Mouse (Mus musculus) liver, embryonic 12.5 days (tissue): ENCODE data around the gene Il1r2. TPM values are rescaled to one million over a fixed set of nuclear protein-coding genes. Genes with fewer than 3 reads are reported as not detected.

Source experiments
- ATAC-seq: fragments of 200-750 bp; cut with Nextera tagmentation; 2 replicates; pipeline ENCODE4 v1.8.0; 2017; ENCODE audit warnings: moderate number of reproducible peaks, mild to moderate bottlenecking, moderate library complexity
- H3K27ac ChIP-seq: fragments of 300-500 bp; sonication (generic); 2 replicates; pipeline ENCODE4 v1.5.1; 2016; ENCODE audit warnings: mild to moderate bottlenecking
- H3K27me3 ChIP-seq: fragments of 300-500 bp; sonication (generic); replicated peaks from 2 replicates; pipeline ENCODE4 v1.6.1; 2016; ENCODE audit warnings: mild to moderate bottlenecking, moderate library complexity
- H3K36me3 ChIP-seq: fragments of 300-500 bp; sonication (generic); 2 replicates; pipeline ENCODE4 v1.6.1; 2016; ENCODE audit warnings: mild to moderate bottlenecking, moderate library complexity
- H3K4me1 ChIP-seq: fragments of 300-500 bp; sonication (generic); 2 replicates; pipeline ENCODE4 v1.6.1; 2016
- H3K4me2 ChIP-seq: fragments of 300-500 bp; sonication (generic); 2 replicates; pipeline ENCODE4 v1.6.1; 2016; ENCODE audit warnings: mild to moderate bottlenecking, moderate library complexity
- H3K4me3 ChIP-seq: fragments of 300-500 bp; sonication (generic); 2 replicates; pipeline ENCODE4 v1.5.1; 2016; ENCODE audit warnings: mild to moderate bottlenecking, moderate library complexity
- H3K9ac ChIP-seq: fragments of 300-500 bp; sonication (generic); 2 replicates; pipeline ENCODE4 v1.6.1; 2016; ENCODE audit warnings: mild to moderate bottlenecking, moderate library complexity
- H3K9me3 ChIP-seq: fragments of 300-500 bp; sonication (generic); replicated peaks from 2 replicates; pipeline ENCODE4 v1.6.1; 2016; ENCODE audit warnings: mild to moderate bottlenecking, moderate library complexity
- WGBS: fragments of 180-500 bp; shearing (Covaris S2); methylation state at CpG from one replicate; pipeline ENCODE4 v1.1.7; 2016; ENCODE audit not compliant: insufficient replicate concordance; 5-methylcytosine and 5-hydroxymethylcytosine counted together
- polyA plus RNA-seq: library from polyadenylated mRNA; unstranded; fragments of >200 nt; fragmentation: Nextera tagmentation; extraction: Ambion mirVana; gene quantifications from 2 replicates; pipeline ENCODE4 v1.2.1, GENCODE M21; 2016

The Il1r2 gene
- polyA plus RNA-seq: 0.31 and 0.48 TPM in 2 replicates

DNA sequence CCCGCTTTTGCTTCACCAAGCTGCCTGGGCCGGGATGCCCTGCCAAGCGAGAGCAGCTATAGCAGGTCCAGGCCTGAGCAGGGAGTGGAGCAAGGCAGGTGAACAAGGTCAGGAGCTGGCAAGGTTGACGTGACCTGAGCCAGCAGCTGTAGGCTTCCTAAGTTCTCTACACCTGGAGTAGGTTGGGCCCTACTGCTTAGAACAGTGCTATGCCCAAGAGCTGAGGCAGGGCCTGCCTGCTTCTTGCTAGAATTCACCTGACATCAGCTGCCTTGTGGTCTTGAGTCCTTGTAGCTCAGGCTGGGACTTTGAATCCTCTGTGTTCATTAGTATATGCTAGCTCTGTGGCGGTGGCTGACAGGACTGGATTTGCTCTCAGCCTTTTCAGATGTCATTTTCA is at the start of gene Il1r2:
Il1r2 (plus strand) TSS at position 301 of the 400 bp plus-strand sequence.
- H3K27me3 ChIP-seq: no peaks in the 10 kb centered on the region
- no peaks in the 10 kb centered on the region for H3K4me1 ChIP-seq
- 66% methylated on average over 5 of the region's 5 CpGs for WGBS
- no peaks in the 10 kb centered on the region for H3K36me3 ChIP-seq
- ATAC-seq: no peak
- no peak within 1 kb of the TSS for H3K27ac ChIP-seq
- no peak within 1 kb of the TSS for H3K4me3 ChIP-seq
- H3K9me3 ChIP-seq: no peaks in the 10 kb centered on the region
- no peak within 1 kb of the TSS for H3K9ac ChIP-seq
- no peak within 1 kb of the TSS for H3K4me2 ChIP-seq

- Histone ChIP-seq H3K4me2 (no peak overlapping the region), H3K27me3 (no peaks in the 10 kb centered on the region), H3K27ac (no peak overlapping the region), H3K4me3 (no peak overlapping the region), H3K9me3 (no peaks in the 10 kb centered on the region), H3K4me1 (no peaks in the 10 kb centered on the region), H3K36me3 (peaks cover 48% of the 10 kb centered on the region), H3K9ac (no peak overlapping the region)
- WGBS: 88% methylated on average over 27 of the region's 27 CpGs
- no peak for ATAC-seq
Observed at GRCm38 (mm10) chr1:40024554-40025320, 49.1 kb upstream of the Il1r2 start.

DNA sequence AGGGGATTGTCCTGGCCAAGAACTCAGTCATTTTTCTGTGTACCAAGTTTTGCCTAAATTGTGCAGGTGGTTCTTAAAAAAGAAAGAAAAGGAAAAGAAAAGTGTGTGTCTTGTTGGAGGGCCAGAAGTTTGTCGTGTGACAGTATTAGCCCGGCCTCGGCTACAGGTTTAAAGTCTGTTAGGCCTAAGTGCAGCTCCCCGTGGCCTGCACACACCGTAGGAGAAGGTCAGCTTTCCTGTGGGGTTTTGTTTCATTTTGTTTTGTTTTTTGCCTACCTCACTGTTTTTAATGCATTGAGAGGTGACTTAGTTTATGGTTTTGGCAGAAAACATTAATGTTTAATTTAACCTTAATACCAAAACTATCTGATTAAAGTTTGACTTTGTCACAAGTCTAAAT is 48.5 kb upstream of the Il1r2 start:
- no peaks in the 10 kb centered on the region for H3K4me1 ChIP-seq
- no peak overlapping the region for H3K27ac ChIP-seq
- no peak overlapping the region for H3K4me3 ChIP-seq
- no peak overlapping the region for H3K9ac ChIP-seq
- 66% methylated on average over 5 of the region's 5 CpGs for WGBS
- no peaks in the 10 kb centered on the region for H3K9me3 ChIP-seq
- H3K27me3 ChIP-seq: no peaks in the 10 kb centered on the region
- H3K4me2 ChIP-seq: no peak overlapping the region
- H3K36me3 ChIP-seq: peaks cover 41% of the 10 kb centered on the region
- ATAC-seq: no peak

GRCm38 (mm10) chr1:40027116-40027620 is 46.7 kb upstream of the Il1r2 start:
- WGBS: 62% methylated on average over 7 of the region's 7 CpGs
- H3K27me3 ChIP-seq: no peaks in the 10 kb centered on the region
- no peak overlapping the region for H3K9ac ChIP-seq
- no peak for ATAC-seq
- no peaks in the 10 kb centered on the region for H3K4me1 ChIP-seq
- no peak overlapping the region for H3K4me3 ChIP-seq
- no peaks in the 10 kb centered on the region for H3K9me3 ChIP-seq
- H3K4me2 ChIP-seq: no peak overlapping the region
- no peak overlapping the region for H3K27ac ChIP-seq
- H3K36me3 ChIP-seq: peaks cover 36% of the 10 kb centered on the region

- 71% methylated on average over 12 of the region's 12 CpGs for WGBS
- H3K4me1 ChIP-seq: no peaks in the 10 kb centered on the region
- no peaks in the 10 kb centered on the region for H3K27me3 ChIP-seq
- H3K36me3 ChIP-seq: peaks cover 24% of the 10 kb centered on the region
- H3K9ac ChIP-seq: no peak overlapping the region
- no peak for ATAC-seq
- no peak overlapping the region for H3K4me2 ChIP-seq
- H3K4me3 ChIP-seq: no peak overlapping the region
- H3K27ac ChIP-seq: no peak overlapping the region
- no peaks in the 10 kb centered on the region for H3K9me3 ChIP-seq
Observed at GRCm38 (mm10) chr1:40028207-40028998, 45.5 kb upstream of the Il1r2 start.

DNA sequence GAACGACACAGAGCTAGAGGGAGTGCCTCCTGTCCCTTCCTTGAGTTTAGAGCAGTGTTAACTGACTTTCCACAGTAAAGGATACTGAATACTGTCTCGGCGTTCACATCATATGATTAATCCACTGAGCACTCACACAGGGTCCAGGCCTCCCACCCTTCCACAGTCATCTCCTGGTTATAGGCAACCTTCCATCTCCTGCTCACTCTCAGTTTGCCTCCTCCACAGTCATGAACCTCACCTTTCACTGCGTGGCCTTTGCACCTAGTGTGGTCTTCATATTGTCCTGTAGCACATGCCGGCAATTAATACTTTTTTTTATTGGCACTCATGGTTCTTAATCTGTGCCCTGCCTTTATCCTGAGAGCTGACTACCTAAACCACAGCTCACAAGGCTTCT is 44.3 kb upstream of the Il1r2 start:
- Histone ChIP-seq H3K27ac (no peak overlapping the region), H3K9me3 (no peaks in the 10 kb centered on the region), H3K4me2 (no peak overlapping the region), H3K4me1 (no peaks in the 10 kb centered on the region), H3K27me3 (no peaks in the 10 kb centered on the region), H3K36me3 (peaks cover 12% of the 10 kb centered on the region), H3K9ac (no peak overlapping the region), H3K4me3 (no peak overlapping the region)
- no peak for ATAC-seq
- 76% methylated on average over 5 of the region's 5 CpGs for WGBS

DNA sequence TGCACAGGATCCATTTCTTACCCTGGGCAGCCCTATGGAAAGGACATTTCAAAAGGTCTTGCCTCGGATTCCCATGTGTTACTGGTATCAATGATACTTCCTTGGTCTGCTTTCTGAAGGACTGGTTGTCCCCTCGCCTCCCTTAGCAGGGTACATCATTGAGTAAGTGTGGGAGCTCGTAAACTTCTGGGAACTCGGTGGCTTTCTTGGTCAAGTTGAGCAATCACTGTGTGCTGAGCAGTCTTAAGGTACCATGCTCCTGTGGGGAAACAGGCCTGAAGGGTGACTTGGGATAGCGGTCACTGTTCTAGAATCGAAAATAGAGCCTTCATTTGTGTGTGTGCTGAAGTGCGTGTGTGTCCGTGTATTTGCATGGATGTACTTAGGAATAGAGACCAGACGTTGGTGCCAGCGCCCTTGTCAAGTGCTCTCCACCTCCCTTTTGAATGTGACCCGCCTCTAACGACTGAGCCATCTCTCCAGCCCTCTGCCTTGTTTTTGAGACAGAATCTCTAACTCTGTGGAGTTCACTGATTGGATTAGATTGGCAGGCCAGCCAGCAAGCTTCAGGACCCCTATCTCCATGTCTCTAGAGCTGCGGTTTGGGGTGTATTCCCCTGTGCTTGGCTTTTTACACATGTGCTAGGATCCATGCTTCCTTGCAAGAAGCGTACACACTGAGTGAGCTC is 43.4 kb upstream of the Il1r2 start:
- Histone ChIP-seq H3K9me3 (no peaks in the 10 kb centered on the region), H3K27ac (no peak overlapping the region), H3K27me3 (no peaks in the 10 kb centered on the region), H3K4me1 (no peaks in the 10 kb centered on the region), H3K4me2 (no peak overlapping the region), H3K36me3 (peaks cover 4% of the 10 kb centered on the region; the same call in 1 of the 2 replicates), H3K9ac (no peak overlapping the region), H3K4me3 (no peak overlapping the region)
- no peak for ATAC-seq
- 64% methylated on average over 14 of the region's 14 CpGs for WGBS

DNA sequence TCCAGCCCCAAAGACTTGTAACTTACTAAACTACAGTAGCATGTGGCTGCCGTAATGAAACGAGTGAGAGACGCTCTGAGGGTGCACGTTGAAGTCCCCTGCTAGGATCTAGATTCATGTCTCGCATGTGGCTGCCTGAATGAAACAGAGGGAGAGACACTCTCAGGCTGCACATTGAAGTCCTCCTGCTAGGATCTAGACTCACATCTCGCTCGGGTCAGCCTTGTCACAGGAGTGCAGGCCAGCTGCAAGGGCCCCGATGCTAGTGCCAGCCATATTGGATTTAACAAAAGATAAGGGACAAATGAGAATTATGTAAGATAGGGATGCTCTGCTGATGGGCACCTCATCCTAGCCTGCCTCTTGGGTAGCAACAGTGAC is 42.9 kb upstream of the Il1r2 start:
- H3K27me3 ChIP-seq: no peaks in the 10 kb centered on the region
- H3K36me3 ChIP-seq: peaks cover 4% of the 10 kb centered on the region; the same call in 1 of the 2 replicates
- no peak overlapping the region for H3K27ac ChIP-seq
- no peak overlapping the region for H3K4me3 ChIP-seq
- no peak for ATAC-seq
- 81% methylated on average over 8 of the region's 8 CpGs for WGBS
- H3K9ac ChIP-seq: no peak overlapping the region
- H3K4me2 ChIP-seq: no peak overlapping the region
- no peaks in the 10 kb centered on the region for H3K9me3 ChIP-seq
- H3K4me1 ChIP-seq: no peaks in the 10 kb centered on the region

DNA sequence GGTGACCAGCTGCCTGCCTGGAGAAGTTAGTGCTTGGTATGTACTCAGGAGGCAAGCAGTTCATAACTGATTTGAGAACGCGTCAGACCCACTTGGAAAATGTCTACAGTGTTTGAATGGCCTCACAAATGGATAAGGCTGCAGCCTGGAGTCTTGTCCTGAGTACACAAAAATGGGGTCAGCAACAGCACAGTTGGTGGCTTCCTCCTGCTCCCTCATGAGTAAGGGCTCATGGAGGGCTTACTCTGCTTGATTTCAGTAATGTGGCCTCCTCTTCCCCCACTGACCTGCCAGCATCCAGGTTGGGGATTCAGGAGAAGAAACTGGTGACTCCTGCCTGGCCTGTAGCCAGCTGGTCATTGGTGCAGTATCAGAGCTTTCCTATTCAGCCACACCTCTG is 42.3 kb upstream of the Il1r2 start:
- H3K4me3 ChIP-seq: no peak overlapping the region
- ATAC-seq: no peak
- WGBS: 76% methylated on average over 2 of the region's 2 CpGs

DNA sequence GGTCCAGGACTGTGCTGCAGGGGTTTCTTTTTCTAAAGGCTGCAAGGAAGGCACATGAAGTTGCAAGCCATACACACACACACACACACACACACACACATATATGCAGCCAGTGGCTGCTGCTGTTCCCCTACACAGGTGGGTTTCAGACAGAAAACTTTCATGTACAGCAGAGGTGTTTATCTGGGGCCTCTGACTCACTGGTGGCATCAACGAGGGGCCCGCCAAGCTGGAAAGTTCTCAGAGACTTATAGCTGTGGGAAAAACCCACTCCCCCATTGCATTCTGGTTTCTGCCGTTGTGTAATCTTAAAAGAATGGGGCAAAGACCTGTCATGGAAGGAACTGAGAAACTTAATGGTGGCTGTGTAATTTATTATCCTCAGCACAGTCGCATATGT is 40.6 kb upstream of the Il1r2 start:
- Histone ChIP-seq H3K4me1 (no peaks in the 10 kb centered on the region), H3K4me2 (no peak overlapping the region), H3K27ac (no peak overlapping the region), H3K36me3 (no peaks in the 10 kb centered on the region), H3K9me3 (no peaks in the 10 kb centered on the region), H3K4me3 (no peak overlapping the region), H3K9ac (no peak overlapping the region), H3K27me3 (no peaks in the 10 kb centered on the region)
- 68% methylated on average over 4 of the region's 4 CpGs for WGBS
- no peak for ATAC-seq

More for the DNA sequence above, 42.3 kb upstream of the Il1r2 start:
- no peaks in the 10 kb centered on the region for H3K9me3 ChIP-seq
- H3K4me2 ChIP-seq: no peak overlapping the region
- no peak overlapping the region for H3K9ac ChIP-seq
- H3K36me3 ChIP-seq: 0 out of 2 replicates have a peak, but pooled peaks cover 3% of the 10 kb centered on the region
- no peaks in the 10 kb centered on the region for H3K4me1 ChIP-seq
- H3K27me3 ChIP-seq: no peaks in the 10 kb centered on the region
- H3K27ac ChIP-seq: no peak overlapping the region

DNA sequence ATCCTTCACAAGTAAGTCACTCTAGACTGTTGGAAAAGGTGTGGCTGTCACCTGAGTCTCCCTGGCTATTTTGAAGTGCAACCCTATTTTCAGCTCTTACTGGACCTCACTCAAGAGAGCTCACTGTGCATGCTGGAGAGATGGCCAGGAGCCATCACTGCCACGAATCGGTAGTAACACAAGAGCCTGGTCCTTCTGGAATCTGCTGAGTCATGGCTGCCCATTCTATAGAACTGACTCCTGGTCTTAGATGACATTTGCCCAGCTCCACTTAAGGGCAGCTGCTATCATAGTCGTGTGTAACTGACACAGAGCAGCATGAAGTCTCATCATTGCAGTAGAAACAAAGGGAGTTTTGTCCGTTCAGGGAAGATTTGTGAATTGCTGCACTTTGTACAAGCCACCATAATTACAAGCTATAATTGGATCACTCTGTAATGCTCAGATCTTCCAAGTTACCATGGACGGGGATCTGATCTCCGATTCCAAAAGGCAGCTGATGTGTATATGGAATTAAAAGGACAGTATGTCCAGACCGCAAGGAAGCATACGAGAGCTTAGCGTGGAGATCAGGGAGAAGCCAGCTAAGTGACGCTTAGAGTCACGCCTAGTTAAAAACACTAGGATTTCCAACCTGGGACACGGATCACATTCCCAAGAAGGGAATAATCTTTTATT is 40.0 kb upstream of the Il1r2 start:
- ATAC-seq: no peak
- H3K4me1 ChIP-seq: no peaks in the 10 kb centered on the region
- H3K27ac ChIP-seq: no peak overlapping the region
- H3K9me3 ChIP-seq: no peaks in the 10 kb centered on the region
- no peaks in the 10 kb centered on the region for H3K27me3 ChIP-seq
- H3K4me2 ChIP-seq: no peak overlapping the region
- WGBS: 71% methylated on average over 12 of the region's 12 CpGs
- no peak overlapping the region for H3K4me3 ChIP-seq
- no peaks in the 10 kb centered on the region for H3K36me3 ChIP-seq
- no peak overlapping the region for H3K9ac ChIP-seq
